Mouse (Mus musculus) spleen, adult 2 months (tissue): ENCODE measurements at regions not wholly inside any gene's neighbourhood (a gene's known extent, or its start where the extent isn't known, plus 50 kb on each side); places are given as distances from the start of the nearest gene placed in this dataset.

ENCODE experiments used
- CTCF ChIP-seq: fragments of 200-500 bp; IDR thresholded peaks from 2 replicates; pipeline ENCODE4 v1.5.1; 2011; ENCODE audit warnings: mild to moderate bottlenecking, inconsistent platforms; ENCODE audit not compliant: insufficient read depth, insufficient read length, insufficient replicate concordance; ENCODE audit errors: extremely low read depth
- POLR2A ChIP-seq: fragments of 200-500 bp; IDR thresholded peaks from 2 replicates; pipeline ENCODE4 v1.6.1; 2011; ENCODE audit warnings: low read depth, low read length, inconsistent platforms

DNA sequence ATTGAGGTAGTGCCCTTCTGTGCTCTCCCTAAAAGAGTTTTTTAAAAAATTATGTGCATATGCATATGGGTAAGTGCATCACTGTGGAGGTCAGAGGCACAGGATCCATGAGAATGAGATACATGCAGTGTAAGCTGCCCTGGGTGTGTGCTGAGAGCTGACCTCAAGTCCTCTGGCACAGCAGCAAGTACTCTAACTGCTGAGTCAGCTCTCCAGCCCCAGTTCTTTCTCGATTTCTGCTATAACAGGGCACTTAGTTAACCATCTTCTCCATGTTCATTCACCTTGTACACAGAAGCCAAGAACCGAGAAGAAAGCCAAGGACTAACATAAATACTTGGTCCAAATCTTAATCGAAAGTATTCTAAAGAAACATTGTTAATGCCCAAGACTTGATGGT is 231.1 kb upstream of the Ttc29 start:
- no peak for TF ChIP-seq CTCF
- no peak for TF ChIP-seq POLR2A
